Mouse (Mus musculus) C2C12 (cell line): ENCODE measurements around the gene Bcl11a. TPM values are rescaled to one million over a fixed set of nuclear protein-coding genes. Genes with fewer than 3 reads are reported as not detected.

Source experiments
- H3K27me3 ChIP-seq: one replicate; pipeline ENCODE4 v1.6.1; 2011; ENCODE audit not compliant: control insufficient read depth, insufficient read depth, insufficient read length
- H3K36me3 ChIP-seq: one replicate; pipeline ENCODE4 v1.6.1; 2011; ENCODE audit not compliant: control insufficient read depth, insufficient read depth
- H3K4me3 ChIP-seq: one replicate; pipeline ENCODE4 v1.5.1; 2011; ENCODE audit warnings: mild to moderate bottlenecking, control low read depth; ENCODE audit not compliant: poor library complexity, insufficient read depth, severe bottlenecking
- H3K79me2 ChIP-seq: one replicate; pipeline ENCODE4 v1.6.1; 2011; ENCODE audit not compliant: control insufficient read depth, insufficient read depth
- H3K79me3 ChIP-seq: one replicate; pipeline ENCODE4 v1.6.1; 2011; ENCODE audit warnings: low read depth, control low read depth
- H3ac ChIP-seq: one replicate; pipeline ENCODE3; 2011; ENCODE audit warnings: low read depth; ENCODE audit not compliant: control insufficient read depth, insufficient read length
- CEBPB ChIP-seq: IDR thresholded peaks from one replicate; pipeline ENCODE4 v1.6.1; 2011; ENCODE audit warnings: low read depth, mild to moderate bottlenecking, control low read depth, moderate library complexity
- CTCF ChIP-seq: IDR thresholded peaks from one replicate; pipeline ENCODE4 v1.5.1; 2011; ENCODE audit not compliant: control insufficient read depth, insufficient read depth, insufficient read length
- FOSL1 ChIP-seq: IDR thresholded peaks from one replicate; pipeline ENCODE4 v1.8.0; 2011; ENCODE audit warnings: mild to moderate bottlenecking, low read length; ENCODE audit not compliant: poor library complexity, insufficient read depth, severe bottlenecking
- MAX ChIP-seq: IDR thresholded peaks from one replicate; pipeline ENCODE4 v1.6.1; 2011; ENCODE audit warnings: mild to moderate bottlenecking, control low read depth
- MYOD1 ChIP-seq: IDR thresholded peaks from one replicate; pipeline ENCODE4 v1.6.1; 2011; ENCODE audit warnings: low read depth; ENCODE audit not compliant: control insufficient read depth, insufficient read length
- MYOG ChIP-seq: IDR thresholded peaks from one replicate; pipeline ENCODE4 v1.6.1; 2011; ENCODE audit not compliant: control insufficient read depth, insufficient read length; ENCODE audit errors: extremely low read depth
- USF1 ChIP-seq: IDR thresholded peaks from one replicate; pipeline ENCODE4 v1.6.1; 2011; ENCODE audit warnings: low read depth, mild to moderate bottlenecking, control low read depth, moderate library complexity
- polyA plus RNA-seq: library from polyadenylated mRNA; unstranded; fragments of >200 nt; fragmentation: generic; extraction: Trizol; gene quantifications from one replicate; pipeline ENCODE4 v1.2.1, GENCODE M21; 2012; ENCODE audit warnings: missing spikeins

Bcl11a gene
- polyA plus RNA-seq, 1 experiment, result not detected

DNA sequence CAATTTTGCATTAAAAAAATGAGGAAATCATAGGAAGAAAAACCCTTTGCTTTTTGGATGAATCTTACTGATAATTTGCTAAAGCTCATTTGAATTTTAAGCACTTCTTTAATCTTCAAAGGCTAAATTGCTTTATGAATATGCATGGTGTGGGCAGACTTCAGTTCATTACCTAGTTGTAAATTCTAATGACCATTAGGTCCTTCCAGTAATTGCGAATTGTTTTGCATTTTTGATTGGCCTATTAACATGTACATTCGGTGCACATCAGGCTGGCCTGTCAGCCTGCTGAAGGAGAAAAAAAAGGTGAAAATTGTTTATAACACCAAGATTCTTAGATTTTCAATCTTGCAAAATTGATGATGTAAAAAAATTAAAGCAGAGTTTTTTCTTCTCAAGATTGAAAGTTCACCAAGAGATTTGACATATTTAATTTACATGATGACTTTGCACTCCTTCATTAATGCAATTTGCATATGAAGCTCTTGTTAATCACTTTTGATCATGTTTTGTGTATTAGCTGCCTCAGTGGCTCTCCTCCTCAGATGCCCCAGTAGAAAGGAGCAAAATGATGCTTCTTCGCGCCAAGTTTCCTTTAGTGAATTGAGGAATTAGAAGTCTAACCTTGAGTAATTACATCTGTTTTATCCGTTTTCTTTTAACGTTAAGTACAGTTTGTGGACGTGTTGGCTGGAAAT is 17.9 kb downstream of the Bcl11a start:
- H3K36me3 ChIP-seq, result no peaks in the 10 kb centered on the region
- H3K79me2 ChIP-seq, result no peaks in the 10 kb centered on the region
- H3K4me3 ChIP-seq, result no peak overlapping the region
- no peaks in the 10 kb centered on the region for H3K27me3 ChIP-seq
- H3K79me3 ChIP-seq, result no peaks in the 10 kb centered on the region
- no peak for TF ChIP-seq MAX
- TF ChIP-seq CEBPB, result no peak
- TF ChIP-seq USF1, result no peak
- no peak for TF ChIP-seq MYOG
- TF ChIP-seq FOSL1, result no peak
- no peak for TF ChIP-seq MYOD1
- no peak for TF ChIP-seq CTCF
- no peak overlapping the region for H3ac ChIP-seq

DNA sequence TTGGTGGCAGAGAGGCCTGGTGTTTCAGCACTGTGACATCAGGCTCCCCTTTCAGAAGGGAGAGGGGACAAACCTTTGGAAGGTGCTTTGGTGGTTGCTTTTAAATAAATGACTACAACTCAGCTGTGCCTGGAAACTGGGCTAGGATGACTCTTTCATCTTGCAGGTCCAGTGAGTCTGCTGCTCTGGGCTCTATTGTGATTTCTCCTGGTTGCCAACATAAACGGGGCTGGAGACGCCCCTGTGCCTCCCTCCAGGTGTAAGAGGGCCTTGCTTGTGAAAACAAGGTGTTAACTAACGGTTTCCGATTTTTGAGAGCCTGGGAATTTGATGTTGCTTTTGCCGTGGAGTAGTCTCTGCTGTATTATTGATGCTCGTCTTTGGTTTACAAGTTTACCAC is 18.6 kb downstream of the Bcl11a start:
- Histone ChIP-seq H3K79me3 (no peaks in the 10 kb centered on the region), H3K27me3 (no peaks in the 10 kb centered on the region), H3K79me2 (no peaks in the 10 kb centered on the region), H3ac (no peak overlapping the region), H3K36me3 (no peaks in the 10 kb centered on the region), H3K4me3 (no peak overlapping the region)
- TF ChIP-seq FOSL1 (no peak), CTCF (no peak), CEBPB (no peak), MYOD1 (no peak)

DNA sequence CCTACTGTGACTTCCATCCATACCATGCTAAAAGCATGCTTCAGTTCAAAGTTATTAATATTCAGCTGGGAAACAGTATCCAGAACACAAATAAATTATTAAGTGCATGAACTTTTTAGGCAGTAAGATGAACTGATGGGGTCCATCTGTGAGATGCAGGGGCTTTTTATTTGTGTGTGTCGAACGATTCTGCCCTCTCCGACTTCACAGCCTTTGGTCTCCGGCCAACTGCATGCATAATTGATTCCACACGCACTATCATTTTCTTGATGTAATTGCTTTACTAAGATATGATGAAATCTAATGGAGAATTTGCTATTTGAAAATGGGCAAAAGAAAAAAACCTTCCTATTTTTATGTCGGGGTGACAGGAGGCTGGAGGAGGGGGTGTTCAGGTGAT is 19.2 kb downstream of the Bcl11a start:
- Histone ChIP-seq H3K79me3 (no peaks in the 10 kb centered on the region), H3K79me2 (no peaks in the 10 kb centered on the region), H3K27me3 (no peaks in the 10 kb centered on the region), H3ac (no peak overlapping the region), H3K36me3 (no peaks in the 10 kb centered on the region), H3K4me3 (no peak overlapping the region)
- TF ChIP-seq MAX, result no peak
- TF ChIP-seq FOSL1, result no peak
- TF ChIP-seq CTCF, result no peak
- TF ChIP-seq USF1, result no peak
- TF ChIP-seq MYOG, result no peak
- TF ChIP-seq CEBPB, result no peak
- TF ChIP-seq MYOD1, result no peak

DNA sequence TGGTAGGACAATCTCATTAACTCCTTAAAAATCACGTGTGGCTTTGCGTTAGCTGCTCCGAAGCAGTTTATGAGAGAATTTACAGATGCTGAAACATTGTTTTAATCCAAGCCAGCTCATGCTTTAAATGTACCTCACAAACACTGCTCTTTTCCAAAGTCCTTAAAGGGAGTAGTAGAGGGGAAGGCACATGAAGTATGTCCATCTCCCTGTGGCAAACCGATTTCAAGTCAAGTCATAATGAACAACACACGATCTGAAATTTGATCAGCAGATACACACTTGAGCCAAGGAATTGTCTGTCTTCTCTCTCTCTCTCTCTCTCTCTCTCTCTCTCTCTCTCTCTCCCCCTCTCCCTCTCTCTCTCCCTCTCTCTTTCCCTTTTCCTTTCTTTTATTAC is 20.2 kb downstream of the Bcl11a start:
- no peaks in the 10 kb centered on the region for H3K27me3 ChIP-seq

DNA sequence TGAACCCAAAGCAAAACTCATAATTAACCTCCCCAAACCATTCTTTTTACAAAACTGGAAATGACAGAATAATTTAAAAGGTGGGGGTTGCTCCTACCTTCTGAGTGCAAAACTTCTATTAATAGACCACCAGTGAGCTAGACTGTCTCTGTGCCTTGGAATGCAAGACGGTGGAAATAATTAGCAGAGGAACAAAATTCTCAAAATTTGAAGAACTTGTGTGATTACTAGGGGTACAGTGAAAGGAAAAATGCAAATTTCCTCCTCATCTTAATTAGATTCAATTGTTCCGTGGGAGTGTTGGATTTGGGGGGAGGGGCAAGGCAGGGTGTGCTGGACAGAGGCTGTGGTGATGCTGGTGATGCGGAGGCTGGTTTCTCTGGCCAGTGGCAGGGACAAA is 20.8 kb downstream of the Bcl11a start:
- Histone ChIP-seq H3K4me3 (no peak overlapping the region), H3K79me3 (no peaks in the 10 kb centered on the region), H3K79me2 (no peaks in the 10 kb centered on the region), H3ac (no peak overlapping the region), H3K36me3 (no peaks in the 10 kb centered on the region), H3K27me3 (no peaks in the 10 kb centered on the region)
- TF ChIP-seq MAX (no peak), CTCF (no peak), USF1 (no peak), CEBPB (no peak), MYOD1 (no peak)

More for the DNA sequence above, 20.2 kb downstream of the Bcl11a start:
- H3K36me3 ChIP-seq, result no peaks in the 10 kb centered on the region
- no peak overlapping the region for H3K4me3 ChIP-seq
- TF ChIP-seq MAX (no peak), FOSL1 (no peak), CTCF (no peak), USF1 (no peak), MYOD1 (no peak)
- no peaks in the 10 kb centered on the region for H3K79me2 ChIP-seq
- no peak overlapping the region for H3ac ChIP-seq
- H3K79me3 ChIP-seq, result no peaks in the 10 kb centered on the region

DNA sequence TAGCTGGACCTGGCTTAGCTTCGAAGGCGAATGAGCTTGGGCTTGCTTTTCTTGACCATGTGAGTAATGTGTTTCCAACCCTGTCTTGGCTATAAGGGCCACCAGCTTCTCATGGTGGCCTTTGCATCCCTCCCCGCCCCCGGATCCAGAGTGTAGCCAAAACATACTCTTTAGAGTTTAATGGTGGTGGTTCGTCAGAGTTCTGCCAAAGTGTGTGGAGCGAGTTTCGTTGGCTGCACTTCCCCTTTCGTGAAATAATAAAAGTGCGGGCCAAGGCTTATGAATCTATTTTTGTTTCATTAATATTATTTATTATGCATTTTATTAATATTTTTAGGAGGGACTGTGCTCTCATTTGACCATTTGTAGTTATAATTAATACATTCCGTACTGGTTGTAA is 21.4 kb downstream of the Bcl11a start:
- H3K79me2 ChIP-seq, result no peaks in the 10 kb centered on the region
- H3K27me3 ChIP-seq, result no peaks in the 10 kb centered on the region
- no peaks in the 10 kb centered on the region for H3K36me3 ChIP-seq
- no peak overlapping the region for H3ac ChIP-seq
- no peak overlapping the region for H3K4me3 ChIP-seq
- TF ChIP-seq MYOG (no peak), MAX (no peak), MYOD1 (no peak), CEBPB (no peak), FOSL1 (no peak), USF1 (no peak), CTCF (no peak)
- H3K79me3 ChIP-seq, result no peaks in the 10 kb centered on the region
